Mouse (Mus musculus): ENCODE measurements at regions not wholly inside any gene's neighbourhood (a gene's known extent, or its start where the extent isn't known, plus 50 kb on each side); places are given as distances from the start of the nearest gene placed in this dataset.

DNA sequence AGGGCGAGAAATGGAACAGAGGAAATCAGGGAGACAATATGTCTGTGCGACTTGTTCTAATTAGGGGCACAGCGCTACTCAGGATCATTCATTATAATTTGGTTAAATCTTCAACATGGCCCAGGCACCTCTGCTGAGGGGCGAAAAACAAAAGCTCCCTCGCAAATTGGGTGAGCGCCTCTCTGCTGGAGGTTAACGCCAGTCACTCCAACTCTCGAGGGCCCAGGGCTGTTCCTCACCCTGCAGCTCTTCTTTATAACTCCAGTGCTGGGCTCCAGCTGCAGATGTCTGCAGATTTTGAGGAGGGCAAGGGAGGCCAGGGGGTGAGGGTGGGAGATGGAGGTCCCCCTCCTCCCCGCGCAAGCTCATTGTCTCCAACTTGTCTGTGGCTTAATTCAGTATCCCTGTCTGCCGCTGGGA, 92.6 kb downstream of the Nog start:
- no peak for TF ChIP-seq ZNF384 (IDR thresholded peaks at IDR 0.05; ENCODE audit: low read depth, low read length)
- no peak for TF ChIP-seq CHD2 (IDR thresholded peaks at IDR 0.05; ENCODE audit: low read depth, low read length)
- no peak for TF ChIP-seq HCFC1 (IDR thresholded peaks at IDR 0.05; ENCODE audit: borderline replicate concordance, insufficient read depth, low read length)
- TF ChIP-seq MAFK (IDR thresholded peaks at IDR 0.05; ENCODE audit: insufficient read depth, low read depth, low read length) = no peak
